ENCODE assay signal across 10 mouse cellular contexts in the genomic region with DNA sequence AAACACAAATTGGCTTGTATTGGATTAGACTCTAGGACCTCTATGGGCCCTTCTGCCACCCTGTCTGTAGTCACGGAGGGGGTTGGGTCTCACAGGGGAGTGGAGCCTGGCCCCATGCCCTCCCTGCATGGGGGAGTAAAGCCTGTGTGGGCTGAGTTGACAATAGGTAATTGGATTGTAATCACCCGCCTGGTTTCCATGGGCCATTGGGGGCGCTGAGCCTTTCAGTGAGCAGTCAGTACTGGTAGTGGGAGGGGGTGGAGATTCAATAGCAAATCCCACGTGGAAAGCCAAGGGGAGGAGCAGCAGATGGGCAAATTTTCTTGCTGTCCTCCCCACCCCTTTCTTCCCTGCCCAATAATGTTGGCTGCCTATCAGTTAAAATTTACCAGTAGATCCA. TPM values are rescaled to one million over a fixed set of nuclear protein-coding genes. Genes with fewer than 3 reads are reported as not detected.
DNase-seq lines count a peak whose midpoint lies in the region; ATAC-seq lines count a peak whose summit lies in the region.
"Had no signal": no experiment of that assay in that cellular context is flagged by ENCODE, and none has a peak within 500 bp of the region (broad histone marks: within the 10 kb centered on the region; RNA-seq: fewer than 3 reads in every experiment).

No protein-coding gene starts in this region.

- 30% methylated on average over 4 of the region's 4 CpGs for WGBS in neural tube, embryonic 11.5 days
- WGBS in hindbrain, embryonic 14.5 days, result 5% methylated on average over 4 of the region's 4 CpGs

- H3K27me3 ChIP-seq in neural tube, embryonic 11.5 days (ENCODE audit: control insufficient read depth, insufficient read depth, low read length), result no peaks in the 10 kb centered on the region
- no peaks in the 10 kb centered on the region for H3K27me3 ChIP-seq in hindbrain, embryonic 14.5 days (ENCODE audit: control insufficient read depth, insufficient read depth, low read length)

- peak; percentile 44 for DNase-seq in neural tube, embryonic 11.5 days (ENCODE audit: low spot score)
- no peak for DNase-seq in neural tube, embryonic 10.5 days (ENCODE audit: extremely low spot score, low spot score)
- peak; percentile 13 to 41 for DNase-seq in cerebellum, postnatal 25 days
- DNase-seq in hindbrain, embryonic 14.5 days (ENCODE audit: low spot score), result no peak
- peak; percentile 60 for DNase-seq in retina, adult 2 months (ENCODE audit: low read depth, low spot score)
- DNase-seq in B cell, adult 2 months, result no peak
- DNase-seq in adrenal gland, postnatal 10 days, result no peak
- no peak for DNase-seq in thymus, postnatal 4 days

- no peak overlapping the region for H3K27ac ChIP-seq in neural tube, embryonic 11.5 days (ENCODE audit: low read depth, low read length)
- H3K27ac ChIP-seq in hindbrain, embryonic 14.5 days, result peak overlapping the region; percentile 97

- H3K4me1 ChIP-seq in neural tube, embryonic 11.5 days (ENCODE audit: control insufficient read depth, insufficient read depth, low read length), result peaks cover 19% of the 10 kb centered on the region
- peaks cover 38% of the 10 kb centered on the region for H3K4me1 ChIP-seq in hindbrain, embryonic 14.5 days (replicated peaks; ENCODE audit: control insufficient read depth, insufficient read depth, low read length)

- no peak overlapping the region; the same call in 1 of the 2 replicates for H3K4me2 ChIP-seq in neural tube, embryonic 11.5 days (ENCODE audit: low read depth)
- H3K4me2 ChIP-seq in hindbrain, embryonic 14.5 days (replicated peaks), result no peak overlapping the region
- H3K4me2 ChIP-seq: heart, embryonic 11.5 days had no signal

- 0 out of 2 replicates have a peak, but pooled peaks cover 5% of the 10 kb centered on the region for H3K36me3 ChIP-seq in neural tube, embryonic 11.5 days (ENCODE audit: control insufficient read depth, insufficient read depth, low read length)
- peaks cover 26% of the 10 kb centered on the region for H3K36me3 ChIP-seq in hindbrain, embryonic 14.5 days (replicated peaks; ENCODE audit: control insufficient read depth, insufficient read depth)

- no peak overlapping the region for H3K9ac ChIP-seq in neural tube, embryonic 11.5 days (ENCODE audit: low read length)
- H3K9ac ChIP-seq in hindbrain, embryonic 14.5 days, result no peak overlapping the region

- no peak for ATAC-seq in neural tube, embryonic 11.5 days (ENCODE audit: insufficient read depth, low FRiP score, low TSS enrichment)
- ATAC-seq in hindbrain, embryonic 14.5 days (ENCODE audit: low FRiP score), result no peak

- no peak overlapping the region for H3K4me3 ChIP-seq in neural tube, embryonic 11.5 days (ENCODE audit: low read depth, low read length)
- H3K4me3 ChIP-seq in hindbrain, embryonic 14.5 days (replicated peaks; ENCODE audit: low read length), result no peak overlapping the region

- H3K9me3 ChIP-seq in neural tube, embryonic 11.5 days (ENCODE audit: control insufficient read depth, low read length), result no peaks in the 10 kb centered on the region
- H3K9me3 ChIP-seq in hindbrain, embryonic 14.5 days (ENCODE audit: control insufficient read depth, low read length), result no peaks in the 10 kb centered on the region

RNA-seq across cellular contexts. Expression of a gene that starts 1.7 kb away (rescaled TPM):
- polyA plus RNA-seq in neural tube, embryonic 11.5 days (2014; fragmentation: Nextera tagmentation; extraction: Ambion mirVana), result 2,917 and 3,166 TPM in 2 replicates
- 1,104 and 1,147 TPM in 2 replicates for polyA plus RNA-seq in hindbrain, embryonic 14.5 days (2014; fragmentation: Nextera tagmentation; extraction: Ambion mirVana)
- 100 to 1,000 TPM; 273 to 322 TPM for total RNA-seq in adrenal gland, postnatal 10 days (2021)

RNA-seq across cellular contexts. Expression of a gene that starts 30.5 kb away (rescaled TPM):
- 40.6 and 42.1 TPM in 2 replicates for polyA plus RNA-seq in neural tube, embryonic 11.5 days (2014; fragmentation: Nextera tagmentation; extraction: Ambion mirVana)
- 49.3 and 49.6 TPM in 2 replicates for polyA plus RNA-seq in hindbrain, embryonic 14.5 days (2014; fragmentation: Nextera tagmentation; extraction: Ambion mirVana)
- total RNA-seq in adrenal gland, postnatal 10 days (2021), result 10 to 100 TPM; 30.7 to 35.8 TPM

RNA-seq across cellular contexts. Expression of a gene that starts 48.4 kb away (rescaled TPM):
- 3.2 and 3.4 TPM in 2 replicates for polyA plus RNA-seq in neural tube, embryonic 11.5 days (2014; fragmentation: Nextera tagmentation; extraction: Ambion mirVana)
- 0.13 and 0.27 TPM in 2 replicates for polyA plus RNA-seq in hindbrain, embryonic 14.5 days (2014; fragmentation: Nextera tagmentation; extraction: Ambion mirVana)
- total RNA-seq in adrenal gland, postnatal 10 days (2021), result under 1 TPM; 0.18 to 0.36 TPM
- total RNA-seq: layer of hippocampus, adult 8-10 months had no signal

Comparison
In these comparisons a context has a peak if more than half of its experiments do, and no peak if none do; other contexts are left out.
1. DNase-seq: peak in neural tube, embryonic 11.5 days (single experiment), cerebellum, postnatal 25 days (2 of 2) and retina, adult 2 months (single experiment); none in neural tube, embryonic 10.5 days (single experiment), hindbrain, embryonic 14.5 days (single experiment), B cell, adult 2 months (0 of 2), adrenal gland, postnatal 10 days (single experiment) and thymus, postnatal 4 days (single experiment).